Mouse (Mus musculus): ENCODE results near the gene Ets1.

DNA sequence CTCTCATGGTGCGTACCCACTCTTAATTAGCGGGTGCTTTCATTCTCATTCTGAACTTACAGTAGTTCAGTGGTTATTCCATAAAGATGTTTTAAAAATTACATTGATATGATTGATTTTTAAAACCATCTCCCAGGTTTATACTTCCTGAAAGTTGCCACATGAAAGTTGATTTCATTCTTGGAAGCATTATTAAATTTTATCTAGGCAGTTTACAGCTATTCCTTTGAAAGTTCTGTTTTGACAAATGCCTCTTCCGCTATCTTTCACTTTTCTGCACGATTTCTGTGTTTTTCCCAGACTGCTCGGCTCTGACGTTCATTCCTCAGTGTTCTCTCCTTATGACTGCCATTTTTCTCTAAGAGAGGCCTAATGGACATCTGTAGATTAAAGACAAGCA lies 110.6 kb downstream of the Ets1 start:
- TF ChIP-seq CTCF (IDR thresholded peaks at IDR 0.05; ENCODE audit: control insufficient read depth, insufficient read depth, low read length) (no peak), POLR2A (IDR thresholded peaks at IDR 0.05; ENCODE audit: borderline replicate concordance, control insufficient read depth, low read depth, low read length) (no peak)

All from bone marrow, adult 2 months (tissue).